Mouse (Mus musculus): ENCODE data around the gene Dst.

GRCm38 (mm10) chr1:34140686-34141085 is 232.7 kb downstream of the Dst start:
- no peak for TF ChIP-seq MAZ (IDR thresholded peaks at IDR 0.05; ENCODE audit: low read depth, low read length)
- TF ChIP-seq CTCF (conservative IDR thresholded peaks at IDR 0.05 in 1 of 2, IDR thresholded peaks at IDR 0.05 in 1 of 2; ENCODE audit: low read depth in 2 of 2, low read length in 2 of 2), result no peak
- no peak for TF ChIP-seq MAX (IDR thresholded peaks at IDR 0.05; ENCODE audit: low read length)
- no peak for TF ChIP-seq EP300 (IDR thresholded peaks at IDR 0.05; ENCODE audit: low read length)
- TF ChIP-seq CHD1 (IDR thresholded peaks at IDR 0.05; ENCODE audit: low read depth, low read length), result no peak
- no peak for TF ChIP-seq JUN (IDR thresholded peaks at IDR 0.05; ENCODE audit: insufficient read depth, low read depth, low read length)
- no peak for TF ChIP-seq MAFK (IDR thresholded peaks at IDR 0.05; ENCODE audit: insufficient replicate concordance, low read length)
- no peak for TF ChIP-seq POLR2A (IDR thresholded peaks at IDR 0.05; ENCODE audit: low read depth, low read length)
- no peak for TF ChIP-seq IRF4 (IDR thresholded peaks at IDR 0.05; ENCODE audit: low read depth, low read length)
- no peak for TF ChIP-seq NRF1 (IDR thresholded peaks at IDR 0.05; ENCODE audit: low read depth, low read length)
